Mouse (Mus musculus) intestine, embryonic 14.5 days (tissue): ENCODE data around the gene Plaa. TPM values are rescaled to one million over a fixed set of nuclear protein-coding genes. Genes with fewer than 3 reads are reported as not detected.

Experiments used
- ATAC-seq: fragments of 200-750 bp; cut with Nextera tagmentation; replicated peaks from 2 replicates; pipeline ENCODE4 v1.8.0; 2017; ENCODE audit warnings: low read depth, moderate number of reproducible peaks, moderate TSS enrichment, moderate library complexity; ENCODE audit not compliant: low FRiP score, low TSS enrichment
- DNase-seq: peaks from one replicate; pipeline ENCODE4 v3.0.0-alpha.2; 2018; ENCODE audit warnings: low spot score
- H3K27ac ChIP-seq: fragments of 300-500 bp; sonication (generic); 2 replicates; pipeline ENCODE4 v1.5.1; 2014; ENCODE audit warnings: low read depth, mild to moderate bottlenecking, control low read depth
- H3K27me3 ChIP-seq: fragments of 300-500 bp; sonication (generic); replicated peaks from 2 replicates; pipeline ENCODE4 v1.6.1; 2014; ENCODE audit warnings: low read length, control low read depth; ENCODE audit not compliant: control insufficient read depth, insufficient read depth
- H3K36me3 ChIP-seq: fragments of 300-500 bp; sonication (generic); 2 replicates; pipeline ENCODE4 v1.6.1; 2014; ENCODE audit warnings: low read length, control low read depth; ENCODE audit not compliant: control insufficient read depth, insufficient read depth
- H3K4me1 ChIP-seq: fragments of 300-500 bp; sonication (generic); replicated peaks from 2 replicates; pipeline ENCODE4 v1.6.1; 2014; ENCODE audit warnings: low read length, control low read depth, mixed read lengths; ENCODE audit not compliant: control insufficient read depth, insufficient read depth
- H3K4me2 ChIP-seq: fragments of 300-500 bp; sonication (generic); 2 replicates; pipeline ENCODE4 v1.6.1; 2014; ENCODE audit warnings: low read length
- H3K4me3 ChIP-seq: fragments of 300-500 bp; sonication (generic); 2 replicates; pipeline ENCODE4 v1.5.1; 2014; ENCODE audit warnings: low read depth, low read length, control low read depth, mixed read lengths
- H3K9ac ChIP-seq: fragments of 300-500 bp; sonication (generic); 2 replicates; pipeline ENCODE4 v1.6.1; 2014; ENCODE audit warnings: mild to moderate bottlenecking, low read length
- H3K9me3 ChIP-seq: fragments of 300-500 bp; sonication (generic); 2 replicates; pipeline ENCODE4 v1.6.1; 2016; ENCODE audit warnings: low read length, control low read depth; ENCODE audit not compliant: control insufficient read depth
- WGBS: fragments of 180-500 bp; shearing (Covaris S2); extraction: QIAGEN DNeasy Blood & Tissue Kit; methylation state at CpG from one replicate; pipeline ENCODE4 v1.1.7; 2014; 5-methylcytosine and 5-hydroxymethylcytosine counted together
- polyA plus RNA-seq: library from polyadenylated mRNA; unstranded; fragments of >200 nt; fragmentation: Nextera tagmentation; extraction: Ambion mirVana; gene quantifications from 2 replicates; pipeline ENCODE4 v1.2.1, GENCODE M21; 2014

Gene Plaa
- polyA plus RNA-seq, 1 experiment from 2014 or later: 63.9 TPM

- ATAC-seq (no peak), DNase-seq (no peak)
- no peak overlapping the region for H3K4me2 ChIP-seq
- peaks cover 9% of the 10 kb centered on the region; the same call in 1 of the 2 replicates for H3K36me3 ChIP-seq
- H3K9me3 ChIP-seq: no peaks in the 10 kb centered on the region
- no peaks in the 10 kb centered on the region for H3K27me3 ChIP-seq
- H3K4me3 ChIP-seq: no peak overlapping the region
- H3K4me1 ChIP-seq: no peaks in the 10 kb centered on the region
- no peak overlapping the region for H3K9ac ChIP-seq
- H3K27ac ChIP-seq: no peak overlapping the region
Observed at GRCm38 (mm10) chr4:94533205-94533604, 69.8 kb downstream of the Plaa start.

DNA sequence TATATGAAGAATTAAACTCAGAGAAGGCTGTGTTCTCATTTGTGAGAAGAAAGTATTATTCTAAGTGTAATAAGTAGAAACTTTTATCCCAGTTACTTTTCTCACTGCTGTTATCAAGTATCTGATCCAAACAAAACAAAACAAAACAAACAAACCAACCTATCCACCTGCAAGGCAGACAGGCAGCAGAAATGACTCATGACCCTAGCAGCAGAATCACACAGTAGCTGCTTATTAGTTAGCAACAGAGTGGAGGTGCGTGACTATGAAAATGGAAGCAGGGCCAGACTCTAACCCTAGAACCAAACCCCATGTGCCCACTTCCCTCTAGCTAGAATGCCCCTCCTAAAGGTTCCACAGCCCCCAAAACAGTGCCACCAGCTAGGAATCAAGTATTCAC is 73.6 kb downstream of the Plaa start:
- DNase-seq (no peak), ATAC-seq (no peak)
- Histone ChIP-seq H3K36me3 (no peaks in the 10 kb centered on the region), H3K4me3 (no peak overlapping the region), H3K4me1 (no peaks in the 10 kb centered on the region), H3K27me3 (no peaks in the 10 kb centered on the region), H3K4me2 (no peak overlapping the region), H3K9ac (no peak overlapping the region), H3K9me3 (no peaks in the 10 kb centered on the region), H3K27ac (no peak overlapping the region)
- 86% methylated on average over 1 of the region's 1 CpGs for WGBS

DNA sequence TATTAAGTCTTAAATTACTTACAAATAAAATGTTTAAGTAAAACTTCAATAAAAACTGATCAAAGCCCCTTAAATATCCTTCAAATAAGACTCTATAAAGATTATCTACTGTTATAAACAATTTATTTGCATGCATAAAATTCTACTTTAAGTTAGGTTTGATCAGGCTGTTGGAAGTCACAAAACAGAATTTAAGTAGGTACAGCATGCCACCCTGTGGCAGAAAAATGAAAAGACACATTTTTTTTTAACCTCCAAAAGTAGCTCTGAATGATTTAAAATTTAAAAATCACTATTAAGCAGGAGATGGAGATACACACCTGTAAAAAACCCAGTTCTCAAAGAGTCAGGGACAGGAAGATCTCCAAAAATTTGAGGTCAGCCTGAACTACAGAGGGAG is 79.7 kb downstream of the Plaa start:
- no peaks in the 10 kb centered on the region for H3K27me3 ChIP-seq
- ATAC-seq (no peak), DNase-seq (no peak)
- H3K4me2 ChIP-seq: no peak overlapping the region
- no peak overlapping the region for H3K9ac ChIP-seq
- no peak overlapping the region for H3K4me3 ChIP-seq
- H3K36me3 ChIP-seq: 0 out of 2 replicates have a peak, but pooled peaks cover 4% of the 10 kb centered on the region
- H3K9me3 ChIP-seq: no peaks in the 10 kb centered on the region
- no peak overlapping the region for H3K27ac ChIP-seq
- H3K4me1 ChIP-seq: no peaks in the 10 kb centered on the region

- Histone ChIP-seq H3K36me3 (0 out of 2 replicates have a peak, but pooled peaks cover 4% of the 10 kb centered on the region), H3K9ac (no peak overlapping the region), H3K4me1 (no peaks in the 10 kb centered on the region), H3K27ac (no peak overlapping the region), H3K4me3 (no peak overlapping the region), H3K9me3 (no peaks in the 10 kb centered on the region), H3K27me3 (no peaks in the 10 kb centered on the region), H3K4me2 (no peak overlapping the region)
- 67% methylated on average over 4 of the region's 4 CpGs for WGBS
- DNase-seq (no peak), ATAC-seq (no peak)
Observed at GRCm38 (mm10) chr4:94517631-94518030, 85.4 kb downstream of the Plaa start.

Other genes starting within 250 kb of the Plaa start
- not detected in 2 replicates for gene Gm10306, start 46.7 kb downstream of the Plaa start, polyA plus RNA-seq
- gene Caap1, start 46.4 kb downstream of the Plaa start, polyA plus RNA-seq: 17.2 and 19.3 TPM in 2 replicates
- gene Ift74, start 11.2 kb upstream of the Plaa start, polyA plus RNA-seq: 24.2 and 26.2 TPM in 2 replicates
- 0.46 and 0.47 TPM in 2 replicates for gene Lrrc19, start 46.9 kb upstream of the Plaa start, polyA plus RNA-seq
- 12.1 and 13.7 TPM in 2 replicates for gene Tek, start 136.0 kb upstream of the Plaa start, polyA plus RNA-seq